Mouse (Mus musculus): ENCODE data around the gene Slc26a11. TPM values are rescaled to one million over a fixed set of nuclear protein-coding genes. Genes with fewer than 3 reads are reported as not detected.
A peak's percentile ranks its signal among the peaks of the same experiment; 100 is the strongest.

The Slc26a11 gene
- polyA plus RNA-seq, 1 experiment from 2014 or later, result 2.3 TPM

DNA sequence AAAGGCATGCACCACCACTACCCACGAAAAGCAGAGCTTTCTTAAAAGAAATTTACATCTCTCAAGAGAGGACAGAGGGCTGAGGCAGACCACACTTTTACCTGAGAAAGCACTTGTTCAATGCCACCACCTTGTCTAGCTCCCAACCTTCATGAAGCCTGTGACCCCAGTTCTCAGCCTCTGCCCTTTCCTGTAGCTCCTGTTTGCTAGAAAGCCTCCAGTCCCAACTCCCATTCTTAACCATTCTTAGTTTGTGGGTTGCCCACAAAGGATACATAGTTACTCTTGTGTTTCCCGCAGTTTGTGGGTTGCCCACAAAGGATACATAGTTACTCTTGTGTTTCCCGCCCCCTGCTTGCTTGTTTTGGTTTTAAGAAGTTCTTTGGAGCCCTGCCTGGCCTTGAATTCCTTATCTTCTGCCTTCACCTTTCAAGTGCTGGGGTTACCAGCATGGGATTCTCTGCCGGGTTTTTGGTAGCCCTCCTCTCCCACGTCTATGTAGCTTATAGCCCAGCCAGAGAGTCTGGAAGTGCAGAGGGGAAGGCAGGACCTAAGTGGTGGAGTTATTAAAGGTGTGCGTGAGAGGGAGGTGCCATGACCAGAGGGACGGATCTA, 36.1 kb downstream of the Slc26a11 start:
- Histone ChIP-seq H3K36me3 (ENCODE audit: control insufficient read depth, insufficient read depth) (no peaks in the 10 kb centered on the region), H3K27me3 (ENCODE audit: control insufficient read depth, insufficient read depth, low read depth, low read length) (peaks cover 19% of the 10 kb centered on the region), H3K9ac (ENCODE audit: low read depth, low read length) (peak overlapping the region; percentile 61; the same call in 1 of the 2 replicates), H3K4me1 (ENCODE audit: control insufficient read depth, low read depth, low read length) (peaks cover 33% of the 10 kb centered on the region), H3K4me3 (ENCODE audit: low read depth, low read length) (peak overlapping the region; percentile 75), H3K9me3 (replicated peaks; ENCODE audit: control insufficient read depth, low read length) (no peaks in the 10 kb centered on the region), H3K27ac (ENCODE audit: low read length) (peak overlapping the region; percentile 75), H3K4me2 (ENCODE audit: low read depth, low read length) (peak overlapping the region; percentile 95)
- peak; percentile 17; the same call in 1 of the 2 replicates for ATAC-seq (ENCODE audit: low read depth)
- WGBS (ENCODE audit: insufficient replicate concordance), result 13% methylated on average over 7 of the region's 7 CpGs

DNA sequence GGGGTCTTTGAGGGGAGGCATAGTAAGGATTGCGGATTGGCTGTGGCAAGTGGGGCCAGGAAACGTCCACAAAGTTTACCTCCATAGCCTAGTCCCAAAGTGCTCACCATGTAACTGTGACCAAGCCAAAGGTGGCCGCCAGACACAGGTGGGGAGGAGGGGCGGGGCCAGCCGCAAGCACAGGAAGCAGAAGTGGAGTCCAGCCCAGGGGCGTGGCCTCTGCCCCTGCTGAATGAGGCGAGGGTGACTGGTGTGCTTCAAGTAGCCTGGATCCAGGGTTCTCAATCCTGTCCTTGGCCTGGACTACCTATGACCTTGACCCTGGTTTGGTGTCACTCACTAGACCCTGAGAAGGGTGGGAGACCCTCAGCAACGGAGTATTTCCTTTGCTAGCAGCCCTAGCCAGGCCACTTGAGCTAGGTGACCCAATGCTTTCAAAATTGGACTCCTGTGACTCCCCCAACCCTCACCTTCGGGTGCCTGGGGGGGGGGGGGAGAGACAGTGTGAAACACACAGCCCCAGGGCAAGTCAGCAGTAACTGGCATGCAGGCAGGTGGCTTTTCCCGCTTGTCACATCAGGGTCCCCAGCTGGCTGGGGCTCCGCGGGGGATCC, 36.8 kb downstream of the Slc26a11 start:
- peak overlapping the region; percentile 75 for H3K4me3 ChIP-seq (ENCODE audit: low read depth, low read length)
- no peaks in the 10 kb centered on the region for H3K36me3 ChIP-seq (ENCODE audit: control insufficient read depth, insufficient read depth)
- no peaks in the 10 kb centered on the region for H3K9me3 ChIP-seq (replicated peaks; ENCODE audit: control insufficient read depth, low read length)
- peaks cover 33% of the 10 kb centered on the region for H3K4me1 ChIP-seq (ENCODE audit: control insufficient read depth, low read depth, low read length)
- H3K27ac ChIP-seq (ENCODE audit: low read length), result peak overlapping the region; percentile 75
- peak overlapping the region; percentile 95 for H3K4me2 ChIP-seq (ENCODE audit: low read depth, low read length)
- peak overlapping the region; percentile 61 for H3K9ac ChIP-seq (ENCODE audit: low read depth, low read length)
- peaks cover 19% of the 10 kb centered on the region for H3K27me3 ChIP-seq (ENCODE audit: control insufficient read depth, insufficient read depth, low read depth, low read length)
- peak; percentile 77 for ATAC-seq (ENCODE audit: low read depth)
- WGBS (ENCODE audit: insufficient replicate concordance), result 6% methylated on average over 12 of the region's 12 CpGs

DNA sequence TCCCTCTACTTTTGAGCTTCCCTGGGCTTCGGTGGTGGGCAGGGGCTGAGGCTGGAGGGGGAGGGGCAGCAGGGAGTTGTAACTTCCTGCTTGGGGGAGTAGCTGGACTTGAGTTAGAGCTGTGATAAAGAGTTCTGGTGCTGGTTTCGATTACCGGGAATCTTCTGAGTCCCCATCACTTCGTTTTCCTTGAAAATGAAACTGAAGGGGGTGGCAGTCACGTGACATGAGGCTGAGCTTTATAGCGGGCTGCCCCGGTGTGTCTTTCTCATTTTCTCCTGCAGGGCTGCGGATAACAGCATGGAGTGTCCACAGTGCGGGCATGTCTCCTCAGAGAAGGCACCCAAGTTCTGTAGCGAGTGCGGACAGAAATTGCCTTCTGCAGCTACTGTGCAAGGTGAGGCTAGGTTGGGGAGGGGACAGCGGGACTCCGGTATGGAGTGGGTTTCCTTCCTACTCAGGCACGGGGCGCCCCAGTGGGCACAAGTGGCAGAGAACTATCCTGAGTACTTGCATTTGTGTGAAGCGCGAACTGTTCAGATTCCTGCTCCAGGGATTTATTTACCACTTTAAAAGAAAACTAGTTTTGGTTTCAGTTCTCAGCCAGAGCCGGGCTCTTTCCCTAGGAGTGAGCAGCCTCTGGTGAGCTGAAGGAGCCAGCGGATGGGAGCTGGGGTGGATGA, 37.6 kb downstream of the Slc26a11 start, which contains the start of gene Rnf213:
Gene Rnf213 (plus strand): TSS at position 301 of the 683 bp plus-strand sequence.
- H3K9ac ChIP-seq (ENCODE audit: low read depth, low read length), result peak within 1 kb of the TSS; percentile 73
- ATAC-seq (ENCODE audit: low read depth), result peak; percentile 44
- no peaks in the 10 kb centered on the region for H3K9me3 ChIP-seq (replicated peaks; ENCODE audit: control insufficient read depth, low read length)
- peak within 1 kb of the TSS; percentile 75 for H3K27ac ChIP-seq (ENCODE audit: low read length)
- peaks cover 19% of the 10 kb centered on the region for H3K27me3 ChIP-seq (ENCODE audit: control insufficient read depth, insufficient read depth, low read depth, low read length)
- peak within 1 kb of the TSS; percentile 75 for H3K4me3 ChIP-seq (ENCODE audit: low read depth, low read length)
- WGBS (ENCODE audit: insufficient replicate concordance), result 1% methylated on average over 19 of the region's 19 CpGs
- peaks cover 33% of the 10 kb centered on the region for H3K4me1 ChIP-seq (ENCODE audit: control insufficient read depth, low read depth, low read length)
- peak within 1 kb of the TSS; percentile 95 for H3K4me2 ChIP-seq (ENCODE audit: low read depth, low read length)
- no peaks in the 10 kb centered on the region for H3K36me3 ChIP-seq (ENCODE audit: control insufficient read depth, insufficient read depth)

DNA sequence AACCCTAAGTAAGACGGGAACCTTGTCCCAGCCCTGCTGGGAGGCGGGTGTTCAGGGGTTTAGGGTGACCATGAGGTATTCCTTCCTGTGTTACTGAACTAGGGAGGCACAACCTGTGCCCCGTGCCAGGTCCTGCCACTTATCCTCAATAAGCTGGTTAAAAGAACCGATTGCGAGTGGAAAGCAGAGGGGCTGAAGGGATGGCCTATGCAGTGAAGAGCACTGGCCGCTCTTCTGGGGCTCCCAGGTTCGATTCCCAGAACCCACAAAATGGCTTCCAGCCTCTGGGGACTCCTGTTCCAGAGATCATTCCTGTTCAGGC, 38.1 kb downstream of the Slc26a11 start:
- peak overlapping the region; percentile 67 for H3K27ac ChIP-seq (ENCODE audit: low read length)
- WGBS (ENCODE audit: insufficient replicate concordance), result 13% methylated on average over 7 of the region's 7 CpGs
- H3K9ac ChIP-seq (ENCODE audit: low read depth, low read length), result peak overlapping the region; percentile 73
- peak overlapping the region; percentile 75 for H3K4me3 ChIP-seq (ENCODE audit: low read depth, low read length)
- no peaks in the 10 kb centered on the region for H3K9me3 ChIP-seq (replicated peaks; ENCODE audit: control insufficient read depth, low read length)
- peaks cover 33% of the 10 kb centered on the region for H3K4me1 ChIP-seq (ENCODE audit: control insufficient read depth, low read depth, low read length)
- peaks cover 19% of the 10 kb centered on the region for H3K27me3 ChIP-seq (ENCODE audit: control insufficient read depth, insufficient read depth, low read depth, low read length)
- H3K4me2 ChIP-seq (ENCODE audit: low read depth, low read length), result peak overlapping the region; percentile 95
- H3K36me3 ChIP-seq (ENCODE audit: control insufficient read depth, insufficient read depth), result no peaks in the 10 kb centered on the region
- ATAC-seq (ENCODE audit: low read depth), result no peak

DNA sequence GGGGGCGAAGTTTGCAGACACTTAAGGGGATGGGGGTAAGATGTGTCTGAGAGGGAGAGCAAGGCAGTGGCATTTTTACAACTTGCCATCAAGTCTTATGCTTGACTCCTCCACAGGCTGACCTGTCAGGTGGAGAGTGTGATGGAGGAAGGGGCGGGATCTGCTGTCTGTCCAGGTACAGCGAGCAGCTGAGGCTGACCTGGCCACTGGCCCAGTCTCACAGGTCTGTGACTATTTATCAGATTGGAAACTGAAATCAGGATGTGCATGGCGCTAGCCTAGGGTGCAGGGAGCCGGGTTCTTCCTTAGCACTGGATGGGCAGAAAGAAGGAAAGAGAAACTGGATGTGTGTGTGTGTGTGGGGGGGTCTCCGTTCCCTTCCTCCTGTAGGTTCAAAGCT, 38.9 kb downstream of the Slc26a11 start:
- no peak for ATAC-seq (ENCODE audit: low read depth)
- H3K9ac ChIP-seq (ENCODE audit: low read depth, low read length), result no peak overlapping the region
- H3K36me3 ChIP-seq (ENCODE audit: control insufficient read depth, insufficient read depth), result no peaks in the 10 kb centered on the region
- H3K4me2 ChIP-seq (ENCODE audit: low read depth, low read length), result peak overlapping the region; percentile 95; the same call in 1 of the 2 replicates
- peaks cover 14% of the 10 kb centered on the region for H3K27me3 ChIP-seq (ENCODE audit: control insufficient read depth, insufficient read depth, low read depth, low read length)
- no peaks in the 10 kb centered on the region for H3K9me3 ChIP-seq (replicated peaks; ENCODE audit: control insufficient read depth, low read length)
- H3K27ac ChIP-seq (ENCODE audit: low read length), result no peak overlapping the region
- peaks cover 33% of the 10 kb centered on the region for H3K4me1 ChIP-seq (ENCODE audit: control insufficient read depth, low read depth, low read length)
- H3K4me3 ChIP-seq (ENCODE audit: low read depth, low read length), result peak overlapping the region; percentile 75; the same call in 1 of the 2 replicates
- WGBS (ENCODE audit: insufficient replicate concordance), result 64% methylated on average over 6 of the region's 6 CpGs

DNA sequence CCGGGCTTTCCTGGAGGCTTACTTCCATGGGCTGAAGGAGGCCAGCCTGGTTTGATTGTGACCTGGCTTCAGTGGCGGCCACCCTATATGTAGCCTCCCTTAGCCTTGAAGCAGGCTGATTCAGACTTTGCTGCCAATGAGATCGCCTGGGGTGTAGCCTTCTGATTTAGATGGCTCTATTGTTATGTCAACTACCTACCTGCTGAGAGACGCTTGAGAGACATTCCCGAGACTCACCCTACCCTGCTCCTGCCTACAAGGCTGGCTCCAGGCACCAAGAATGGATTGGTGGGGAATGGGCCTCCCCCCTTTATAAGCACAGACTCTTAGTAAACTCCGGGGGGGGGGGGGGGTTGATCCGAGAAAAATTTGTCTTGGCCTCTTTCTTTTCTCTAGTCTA, 40.0 kb downstream of the Slc26a11 start:
- WGBS (ENCODE audit: insufficient replicate concordance), result 62% methylated on average over 7 of the region's 7 CpGs
- H3K4me2 ChIP-seq (ENCODE audit: low read depth, low read length), result no peak overlapping the region
- ATAC-seq (ENCODE audit: low read depth), result no peak
- no peak overlapping the region for H3K4me3 ChIP-seq (ENCODE audit: low read depth, low read length)
- no peaks in the 10 kb centered on the region for H3K36me3 ChIP-seq (ENCODE audit: control insufficient read depth, insufficient read depth)
- peaks cover 4% of the 10 kb centered on the region for H3K27me3 ChIP-seq (ENCODE audit: control insufficient read depth, insufficient read depth, low read depth, low read length)
- no peak overlapping the region for H3K27ac ChIP-seq (ENCODE audit: low read length)
- H3K4me1 ChIP-seq (ENCODE audit: control insufficient read depth, low read depth, low read length), result peaks cover 30% of the 10 kb centered on the region
- H3K9ac ChIP-seq (ENCODE audit: low read depth, low read length), result no peak overlapping the region
- no peaks in the 10 kb centered on the region for H3K9me3 ChIP-seq (replicated peaks; ENCODE audit: control insufficient read depth, low read length)

DNA sequence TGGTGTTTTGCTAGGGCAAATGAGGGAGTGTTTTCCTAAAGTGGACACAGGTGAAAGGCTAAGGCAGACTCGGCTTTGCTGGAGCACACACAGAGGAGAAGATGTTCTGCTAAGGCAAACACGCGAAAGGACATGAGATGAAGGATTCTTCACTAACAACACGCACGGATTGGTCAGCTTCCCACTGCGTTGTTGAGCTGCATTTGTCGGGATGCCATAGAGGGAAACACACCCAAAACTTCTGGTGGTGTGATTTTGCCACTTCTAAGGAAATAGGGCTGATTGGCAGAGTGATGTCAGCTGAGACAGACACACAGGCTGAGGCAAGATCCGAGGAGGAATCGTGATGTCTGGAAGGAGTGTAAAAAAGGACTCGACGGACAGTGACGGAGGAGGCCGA, 40.6 kb downstream of the Slc26a11 start:
- Histone ChIP-seq H3K4me3 (ENCODE audit: low read depth, low read length) (no peak overlapping the region), H3K27ac (ENCODE audit: low read length) (no peak overlapping the region), H3K4me1 (ENCODE audit: control insufficient read depth, low read depth, low read length) (peaks cover 25% of the 10 kb centered on the region), H3K36me3 (ENCODE audit: control insufficient read depth, insufficient read depth) (no peaks in the 10 kb centered on the region), H3K9me3 (replicated peaks; ENCODE audit: control insufficient read depth, low read length) (no peaks in the 10 kb centered on the region), H3K27me3 (ENCODE audit: control insufficient read depth, insufficient read depth, low read depth, low read length) (no peaks in the 10 kb centered on the region), H3K9ac (ENCODE audit: low read depth, low read length) (no peak overlapping the region), H3K4me2 (ENCODE audit: low read depth, low read length) (no peak overlapping the region)
- WGBS (ENCODE audit: insufficient replicate concordance), result 63% methylated on average over 13 of the region's 13 CpGs
- no peak for ATAC-seq (ENCODE audit: low read depth)

DNA sequence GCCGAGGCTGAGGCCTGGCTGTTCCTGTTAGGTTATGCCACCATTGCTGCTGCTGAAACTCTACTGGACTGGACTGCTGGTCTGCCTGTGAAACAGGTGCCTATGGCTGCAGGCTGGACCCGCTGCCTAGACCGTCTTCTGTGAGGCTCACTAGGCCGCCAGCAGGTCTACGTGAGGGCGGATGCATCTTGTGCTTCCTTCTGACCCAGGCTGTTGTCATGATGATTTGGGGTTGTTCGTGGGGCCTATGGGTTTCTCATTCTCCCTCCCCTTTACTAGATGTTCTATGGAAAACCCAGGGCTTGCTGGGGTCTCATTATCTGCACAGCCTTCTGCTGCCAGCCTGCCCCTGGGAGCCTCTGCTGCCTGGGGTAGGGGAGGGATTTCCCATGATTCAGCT, 41.1 kb downstream of the Slc26a11 start:
- Histone ChIP-seq H3K36me3 (ENCODE audit: control insufficient read depth, insufficient read depth) (no peaks in the 10 kb centered on the region), H3K27me3 (ENCODE audit: control insufficient read depth, insufficient read depth, low read depth, low read length) (no peaks in the 10 kb centered on the region), H3K27ac (ENCODE audit: low read length) (no peak overlapping the region), H3K9me3 (replicated peaks; ENCODE audit: control insufficient read depth, low read length) (no peaks in the 10 kb centered on the region), H3K4me3 (ENCODE audit: low read depth, low read length) (no peak overlapping the region), H3K4me1 (ENCODE audit: control insufficient read depth, low read depth, low read length) (peaks cover 21% of the 10 kb centered on the region), H3K4me2 (ENCODE audit: low read depth, low read length) (no peak overlapping the region), H3K9ac (ENCODE audit: low read depth, low read length) (no peak overlapping the region)
- 65% methylated on average over 7 of the region's 7 CpGs for WGBS (ENCODE audit: insufficient replicate concordance)
- ATAC-seq (ENCODE audit: low read depth), result no peak
